Mouse (Mus musculus): ENCODE results near the gene Stab2.
A peak's percentile ranks its signal among the peaks of the same experiment; 100 is the strongest.

Stab2 gene

DNA sequence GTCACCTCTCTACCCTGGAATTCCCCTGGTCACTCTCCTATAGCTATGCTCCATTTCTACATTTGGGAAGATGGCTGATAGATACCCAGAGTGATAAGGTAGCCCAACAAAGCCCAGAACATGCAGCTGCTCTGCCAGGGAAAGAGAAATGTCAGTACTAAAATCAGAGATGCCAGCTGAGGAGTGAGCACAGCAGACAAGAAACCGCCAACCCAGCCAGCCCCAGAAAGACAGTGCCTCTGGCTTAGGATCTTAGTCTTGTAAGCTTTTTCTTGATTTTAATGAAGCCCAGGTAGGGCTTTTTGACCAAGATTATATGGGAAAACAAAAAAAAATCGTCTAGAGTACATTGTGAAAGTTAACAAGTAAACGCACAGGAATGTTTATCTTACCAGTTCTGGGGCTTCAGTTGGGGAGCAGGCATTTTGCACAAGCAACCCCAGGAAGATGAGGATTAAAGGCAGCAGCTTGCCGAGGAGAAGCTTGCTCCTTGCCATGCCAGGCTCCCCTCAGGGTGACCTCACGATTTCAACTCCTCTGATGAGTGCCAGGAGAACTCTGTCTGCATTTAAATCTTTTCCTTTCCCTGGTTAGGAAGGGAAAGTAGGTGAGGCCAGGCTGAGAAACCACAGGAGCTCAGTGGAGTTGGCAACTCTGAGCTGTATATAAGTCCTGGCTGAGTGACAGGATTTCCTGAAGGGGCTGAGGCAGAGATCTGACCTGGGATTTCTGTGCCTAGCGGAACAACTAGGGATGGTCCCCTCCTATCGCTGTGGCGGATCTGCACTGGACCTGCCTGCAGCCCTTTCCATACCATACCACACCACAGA is at the start of gene Stab2:
Gene Stab2 (minus strand): TSS at position 641 of the 830 bp plus-strand sequence.
- DNase-seq = peak; percentile 70

DNA sequence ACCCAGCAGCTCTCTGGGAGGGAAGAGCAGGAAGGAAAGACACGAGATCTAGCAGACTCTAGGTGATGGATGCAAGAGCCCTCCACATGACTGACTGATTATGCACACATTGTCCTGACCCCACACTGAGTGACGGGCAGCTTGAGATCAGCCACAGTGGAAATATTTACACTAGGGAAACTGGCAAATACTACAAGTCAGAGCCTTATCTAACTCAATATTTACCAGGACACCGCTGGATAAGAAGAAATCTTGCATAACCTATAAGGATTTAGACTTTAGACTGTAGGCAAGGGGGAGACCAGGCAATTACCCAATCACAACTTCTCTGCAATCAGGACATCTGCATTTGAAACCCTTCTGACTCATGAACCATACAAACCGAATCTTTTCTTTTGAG is 43.9 kb upstream of the Stab2 start:
- peak; percentile 13 for DNase-seq

DNA sequence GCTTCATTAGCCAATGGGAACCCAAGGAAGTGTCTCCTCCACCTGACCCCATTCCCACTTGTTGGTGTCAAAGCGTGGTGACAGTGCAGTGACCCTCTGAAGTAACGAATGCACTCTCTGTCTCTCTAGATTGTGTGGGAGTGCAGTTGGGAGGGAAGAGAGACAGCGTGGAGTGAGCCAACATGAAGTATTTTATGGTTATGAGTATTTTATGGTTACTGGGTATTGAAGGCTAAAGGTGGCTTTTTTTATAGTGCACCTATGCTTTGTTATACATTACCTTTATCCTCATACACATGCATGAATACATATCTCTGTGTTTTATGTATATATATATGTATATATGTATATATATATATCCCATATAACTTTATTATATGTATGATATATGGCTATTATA is 41.4 kb upstream of the Stab2 start:
- no peak for DNase-seq

DNA sequence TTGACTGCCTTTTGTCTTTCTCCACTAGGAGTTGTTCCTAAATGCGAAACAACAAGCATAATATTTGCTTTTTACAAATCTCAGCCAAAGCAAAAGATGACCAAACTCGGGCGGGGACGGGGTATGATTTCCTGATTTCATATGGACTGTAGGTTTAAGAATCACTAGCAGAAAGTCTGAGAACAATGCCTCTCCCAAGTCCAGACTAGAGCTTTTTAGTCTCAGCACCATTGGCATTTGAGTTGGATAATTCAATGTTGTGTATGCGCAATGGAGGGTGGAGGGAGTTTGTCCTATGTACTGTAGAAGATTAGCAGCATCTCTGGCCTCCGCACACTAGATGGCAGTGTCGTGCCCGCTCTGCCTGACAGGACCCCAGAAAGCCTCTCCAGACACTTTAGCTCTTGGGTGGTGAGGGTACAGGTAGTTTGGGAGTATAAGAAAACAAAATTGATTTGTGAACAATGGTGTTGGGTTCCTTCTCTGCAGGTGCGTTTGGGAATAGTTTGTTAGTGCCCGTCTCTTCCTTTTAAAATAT is 39.2 kb upstream of the Stab2 start:
- peak; percentile 74 for DNase-seq

DNA sequence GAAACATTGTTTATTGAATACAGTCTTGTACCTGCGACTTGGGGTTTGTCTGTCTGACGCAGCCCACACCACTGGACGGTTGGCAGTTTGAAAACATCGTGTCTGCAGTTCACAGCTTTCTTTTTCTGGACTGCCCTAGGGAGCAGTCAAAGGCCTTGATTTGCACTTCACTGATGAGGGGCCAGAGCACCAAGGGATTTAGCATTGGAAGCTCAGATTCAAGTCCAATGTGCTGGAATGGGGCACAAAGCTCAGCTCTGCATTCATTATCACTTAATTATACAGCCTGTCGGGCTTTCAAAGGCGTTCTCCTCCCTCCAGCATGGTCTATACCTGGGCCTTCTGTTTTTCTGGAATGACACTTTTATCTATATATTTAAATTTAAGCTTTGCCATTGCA is 38.6 kb upstream of the Stab2 start:
- peak; percentile 48 for DNase-seq

DNA sequence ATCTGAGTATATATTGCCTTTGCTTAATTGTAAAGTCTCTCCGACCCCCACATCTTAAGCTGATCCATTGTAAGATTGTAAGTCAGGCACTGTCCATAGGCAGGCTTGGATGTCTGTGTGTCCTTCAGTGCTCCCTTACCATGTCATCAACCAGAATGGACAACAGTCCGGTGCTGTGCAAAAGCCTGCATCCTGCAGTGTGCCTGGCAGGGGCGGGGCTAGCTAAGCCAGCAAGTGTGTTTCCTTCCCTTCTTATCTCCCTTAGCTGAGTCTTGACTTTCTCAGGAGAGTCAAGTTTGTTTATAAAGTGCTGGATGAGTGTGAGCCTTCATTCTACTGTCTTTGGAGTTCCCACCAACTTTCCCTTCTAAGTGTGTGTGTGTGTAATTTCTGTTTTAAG is 37.4 kb upstream of the Stab2 start:
- peak; percentile 61 for DNase-seq

DNA sequence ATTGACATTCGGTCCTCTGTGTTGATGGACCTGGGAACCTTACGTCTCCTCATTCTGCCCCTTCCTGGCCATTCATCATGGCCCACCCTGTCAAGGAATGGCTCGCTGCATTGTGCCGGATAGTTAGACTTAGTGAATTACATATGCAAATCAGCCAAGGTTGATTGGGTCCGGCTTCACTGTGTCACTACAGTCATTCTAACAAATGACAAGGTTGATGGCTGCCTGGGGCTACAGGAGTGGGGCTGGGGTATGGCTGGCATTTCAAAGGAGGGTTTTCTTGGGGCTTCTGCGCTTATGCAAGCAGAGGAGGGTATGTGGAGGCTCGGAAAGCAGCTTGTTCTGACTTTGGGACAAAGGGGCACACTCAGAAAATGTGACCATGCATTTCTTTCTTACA is 33.4 kb upstream of the Stab2 start:
- DNase-seq = peak; percentile 70

DNA sequence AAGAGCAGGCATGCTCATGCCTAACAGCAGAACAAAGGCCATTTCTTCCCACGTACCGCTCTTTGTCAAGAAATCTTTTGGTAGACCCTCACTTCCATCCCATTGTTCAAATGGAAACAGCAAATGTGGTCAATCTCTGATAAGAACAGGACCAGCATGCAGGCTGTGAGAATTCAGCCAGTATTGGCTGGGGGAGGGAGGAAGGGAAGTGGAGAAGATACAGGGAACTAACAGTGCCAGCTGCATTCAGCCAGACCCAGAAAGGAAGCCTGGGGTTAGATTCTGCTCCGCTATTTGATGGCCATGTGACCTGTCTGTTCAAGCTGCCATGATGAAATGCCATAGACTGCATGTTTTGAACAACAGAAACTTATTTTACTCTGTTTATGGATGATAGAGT is 32.0 kb upstream of the Stab2 start:
- DNase-seq = no peak

DNA sequence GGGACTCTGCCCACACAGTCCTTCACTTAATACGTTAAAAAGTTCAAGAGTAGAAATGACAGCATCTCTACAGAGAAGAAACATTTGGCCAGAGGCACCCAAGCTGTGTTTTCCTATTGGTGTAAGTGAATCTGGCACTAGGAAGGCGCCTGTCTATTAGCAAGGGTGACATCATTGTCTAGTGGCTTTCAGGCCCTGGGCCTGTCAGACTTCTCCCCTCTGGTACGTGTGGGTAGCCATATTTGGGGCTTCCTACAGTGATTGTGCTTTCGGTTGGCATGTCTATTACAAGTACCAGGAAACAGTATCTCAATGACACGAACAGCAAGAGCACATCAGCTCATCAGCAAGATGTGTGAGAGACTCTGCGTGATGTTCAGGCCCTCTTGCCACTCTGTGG is 31.5 kb upstream of the Stab2 start:
- peak; percentile 62 for DNase-seq

DNA sequence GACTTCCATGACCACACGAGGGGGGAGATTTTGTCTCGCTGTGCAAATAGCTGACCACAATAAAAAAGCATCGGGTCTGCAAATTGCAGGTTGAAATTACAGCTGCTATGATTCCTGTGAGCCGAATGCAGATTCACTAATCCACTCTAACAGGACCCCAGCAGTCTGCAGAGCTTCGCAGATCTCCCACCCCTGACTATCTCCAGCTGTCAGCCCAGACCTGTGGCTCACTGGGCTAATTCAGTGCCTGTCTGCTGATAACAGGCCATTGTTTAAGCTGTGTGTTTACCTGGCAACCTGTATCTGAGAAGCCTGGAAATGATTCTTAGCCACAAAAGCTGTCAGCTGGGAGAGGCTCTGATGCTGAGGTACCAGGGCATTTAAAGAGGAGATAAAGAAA is 29.2 kb upstream of the Stab2 start:
- DNase-seq = no peak

DNA sequence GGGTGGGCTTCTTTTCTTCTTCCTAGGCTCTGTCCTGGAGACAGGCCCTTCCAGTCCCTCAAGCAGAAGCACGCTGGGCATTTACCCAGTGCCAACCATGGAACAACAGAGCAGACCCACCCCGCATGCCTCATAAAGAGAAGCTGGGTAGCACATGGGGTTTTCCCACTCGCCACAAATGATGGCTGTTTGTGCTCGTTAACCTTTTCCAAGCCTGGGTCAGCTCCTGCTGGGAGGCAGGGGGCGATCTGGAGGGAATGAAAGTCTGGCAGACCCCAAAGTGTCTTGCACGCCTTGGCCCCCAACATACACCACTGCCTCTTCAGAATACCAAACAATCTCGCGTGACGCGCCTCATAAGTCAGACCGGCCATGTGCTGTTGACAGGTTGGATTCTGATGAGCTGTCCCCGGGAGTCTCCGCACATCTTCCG is 28.5 kb upstream of the Stab2 start:
- peak; percentile 85 for DNase-seq

DNA sequence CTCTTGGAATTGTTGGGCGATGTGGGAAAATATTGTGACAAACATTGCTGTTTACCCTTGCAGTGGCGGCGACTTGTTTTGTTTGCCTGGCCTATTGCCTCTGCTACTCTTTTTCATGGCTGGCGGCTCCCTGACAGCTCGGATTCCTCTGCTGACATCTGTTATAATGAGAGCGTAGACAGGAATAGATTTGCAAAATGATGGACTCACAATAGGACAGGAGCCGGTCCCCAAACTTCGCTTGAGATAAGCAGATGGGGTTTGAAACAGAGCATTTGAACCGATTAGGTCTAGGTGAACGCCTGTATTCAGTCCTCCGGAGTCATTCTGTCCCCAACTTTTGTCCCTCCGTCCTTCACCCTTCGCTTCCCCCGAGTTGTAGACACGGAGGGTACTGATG is 28.0 kb upstream of the Stab2 start:
- DNase-seq = no peak

DNA sequence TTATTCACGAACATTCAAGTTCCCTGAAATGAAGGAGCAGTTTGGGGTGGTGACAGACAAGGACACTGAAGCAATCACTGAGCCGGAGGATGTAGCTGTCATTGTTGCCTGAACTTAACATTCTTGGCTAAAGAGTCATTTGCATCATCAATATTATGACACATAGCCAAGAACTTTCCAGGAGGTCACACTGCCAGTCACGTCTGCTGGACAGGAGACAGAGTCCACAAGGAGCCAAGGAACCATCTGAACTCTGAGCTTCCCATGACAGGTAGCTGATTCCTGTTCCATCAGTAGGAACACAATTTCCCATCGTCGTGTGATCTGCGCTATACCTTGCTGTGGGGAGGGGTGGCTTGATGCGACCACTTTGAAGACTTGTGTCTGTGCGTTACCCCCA is 24.9 kb upstream of the Stab2 start:
- peak; percentile 68 for DNase-seq

DNA sequence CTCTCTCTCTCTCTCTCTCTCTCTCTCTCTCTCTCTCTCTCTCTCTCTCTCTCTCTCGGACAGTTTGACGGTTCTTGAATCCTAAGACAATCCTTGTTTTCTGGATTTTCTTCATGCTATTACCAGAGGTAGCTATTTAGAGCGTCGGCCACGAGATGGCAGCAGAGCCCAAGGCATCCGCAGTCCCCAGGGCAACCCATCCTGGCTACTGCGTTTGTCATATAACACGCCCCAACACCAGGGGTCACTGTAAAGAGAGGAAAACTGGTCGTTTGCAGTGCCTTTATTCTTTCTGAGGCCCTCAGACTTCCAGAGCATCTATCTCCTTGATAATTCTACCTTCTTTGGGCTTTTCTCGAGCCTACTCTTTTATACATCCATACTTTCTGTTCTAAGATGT is 17.1 kb upstream of the Stab2 start:
- peak; percentile 91 for DNase-seq

DNA sequence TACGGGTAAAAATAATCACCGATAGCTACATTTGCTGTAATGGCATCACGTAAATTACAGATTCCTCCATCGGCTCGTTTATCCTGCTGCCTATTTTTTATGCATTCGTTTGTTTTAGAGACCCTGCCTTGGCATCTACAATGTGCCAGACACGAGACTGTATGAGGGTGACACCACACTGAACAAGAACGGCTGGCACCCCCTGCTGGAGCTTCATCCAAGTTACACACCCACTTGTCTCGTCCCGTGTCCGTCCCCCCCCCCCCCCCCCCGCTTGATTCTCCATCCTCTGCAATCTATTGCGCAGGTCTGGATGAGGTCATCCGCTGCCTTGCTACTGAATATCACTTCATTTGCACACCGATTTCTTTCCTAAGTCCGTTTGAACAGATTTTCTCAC is 12.9 kb upstream of the Stab2 start:
- peak; percentile 77 for DNase-seq

DNA sequence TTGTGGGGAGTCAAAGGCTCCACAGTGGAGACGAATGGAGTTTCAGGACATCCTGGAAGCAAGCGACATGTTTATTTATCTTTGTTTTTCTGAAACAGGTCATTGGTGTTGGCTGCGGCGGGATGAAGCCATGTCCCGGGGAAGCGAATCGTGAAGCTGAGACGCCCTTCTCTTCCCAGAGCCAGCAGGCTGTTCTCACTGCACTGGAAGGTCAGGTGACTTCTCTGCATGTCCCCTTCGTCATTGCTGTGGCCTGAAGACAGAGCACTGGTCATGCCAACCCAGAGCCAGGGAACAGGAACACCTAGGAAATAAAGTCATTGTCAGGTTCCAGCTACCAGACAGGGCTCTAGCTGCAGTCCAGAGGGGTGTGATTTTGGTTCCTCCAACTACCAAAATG is 11.1 kb upstream of the Stab2 start:
- peak; percentile 71 for DNase-seq

DNA sequence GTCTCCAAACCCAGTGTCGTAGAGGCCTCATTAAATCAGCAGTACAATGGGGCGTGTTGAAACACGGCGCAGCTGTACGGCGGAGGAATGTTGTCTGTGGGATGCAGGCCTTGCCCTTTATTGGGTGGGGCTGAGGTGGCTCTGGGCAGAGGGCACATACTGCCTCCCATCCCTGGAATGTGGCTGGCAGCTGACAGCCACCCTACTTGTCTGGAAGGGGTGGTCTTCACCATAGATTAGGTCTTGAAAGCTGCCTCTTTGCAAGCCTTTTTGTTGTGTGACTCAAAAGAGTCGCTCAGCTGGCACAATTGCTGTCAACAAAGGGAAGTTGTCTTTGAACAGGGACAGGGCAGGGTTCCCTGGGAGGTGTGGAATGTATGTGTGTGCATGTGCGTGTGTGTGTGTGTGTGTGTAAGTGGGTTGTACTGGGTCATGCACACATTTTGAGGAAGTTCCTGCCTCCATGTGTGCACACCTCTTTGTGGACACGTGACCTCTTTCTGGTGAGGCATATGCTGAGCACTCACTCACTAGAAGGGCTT is 8.4 kb upstream of the Stab2 start:
- DNase-seq = peak; percentile 82

DNA sequence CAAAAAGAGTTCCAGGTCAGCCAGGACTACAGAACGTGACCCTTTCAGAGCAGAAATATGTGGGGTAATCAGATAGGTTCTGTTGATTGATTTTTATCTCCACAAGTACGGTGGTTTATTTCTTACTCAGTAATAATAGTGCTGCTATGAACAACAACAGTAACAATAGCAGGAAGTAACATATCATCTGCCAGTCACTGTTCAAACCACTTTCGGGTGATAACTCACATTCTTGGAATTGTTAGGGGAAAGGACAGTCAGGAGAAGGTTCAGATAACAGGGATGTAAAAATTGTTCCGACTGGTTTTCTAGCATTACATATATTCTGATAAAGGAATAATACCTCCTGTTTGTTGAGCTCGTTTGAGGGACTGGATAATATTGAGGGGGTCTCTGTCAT is 7.6 kb upstream of the Stab2 start:
- no peak for DNase-seq

DNA sequence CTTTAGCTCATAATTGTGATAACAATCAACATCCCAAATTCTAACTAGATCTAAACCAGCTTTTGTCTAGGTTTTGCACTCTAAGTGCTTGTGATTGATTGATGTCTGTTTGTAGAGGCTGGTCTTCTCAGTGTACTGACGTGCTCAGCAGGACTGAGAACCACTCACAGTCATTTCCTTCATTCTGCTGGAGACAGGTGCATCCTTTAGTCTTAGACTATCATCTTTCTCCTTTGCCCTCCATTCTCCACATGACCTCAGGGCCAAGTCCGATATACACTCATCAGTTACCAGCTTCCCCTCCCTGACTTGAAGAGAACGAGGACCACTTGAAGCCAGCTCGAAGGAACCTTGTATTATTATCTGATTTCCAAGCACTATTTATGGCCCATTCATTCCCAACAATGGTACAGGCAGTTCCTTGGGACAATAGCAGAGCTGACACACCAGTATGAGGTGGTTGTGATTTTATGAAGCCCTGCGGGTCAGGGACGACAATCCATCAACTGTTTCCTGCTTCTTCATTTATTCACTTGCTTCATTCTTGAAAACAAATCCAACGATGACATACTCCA is 6.7 kb upstream of the Stab2 start:
- DNase-seq = peak; percentile 12

DNA sequence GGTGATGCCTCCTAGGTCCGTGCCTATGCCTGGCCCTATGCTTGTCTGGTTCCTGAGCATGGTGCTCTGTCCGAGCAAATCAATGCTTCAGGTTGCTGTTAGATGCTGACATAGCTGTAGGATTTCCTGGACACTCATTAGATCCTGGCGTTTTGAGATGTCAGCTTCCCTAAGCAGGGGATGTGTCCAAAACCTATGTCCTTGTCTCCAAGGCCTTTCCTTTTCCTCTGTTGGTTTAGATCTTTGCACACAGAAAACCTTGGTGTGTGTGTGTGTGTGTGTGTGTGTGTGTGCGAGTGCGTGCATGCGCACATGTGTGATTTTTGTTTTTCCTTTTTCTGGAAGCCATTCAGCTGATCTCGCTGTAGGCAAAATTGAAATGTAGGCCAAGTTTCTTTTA is 4.3 kb upstream of the Stab2 start:
- DNase-seq = peak; percentile 23

DNA sequence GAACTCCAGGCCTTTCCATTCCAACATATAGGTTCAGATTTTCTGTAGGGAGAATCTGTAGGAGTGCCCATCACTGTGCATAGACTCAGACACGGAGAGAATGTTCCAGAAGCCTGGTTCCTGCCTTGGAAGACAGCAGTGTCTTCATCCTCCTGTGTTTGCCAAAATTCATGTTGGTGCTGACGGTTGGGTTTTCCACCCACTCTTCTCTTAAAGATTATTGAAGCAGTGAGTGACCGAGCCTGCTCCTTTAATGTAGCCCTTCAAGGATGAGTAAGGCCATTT is 332 bp upstream of the Stab2 start:
- DNase-seq = no peak

DNA sequence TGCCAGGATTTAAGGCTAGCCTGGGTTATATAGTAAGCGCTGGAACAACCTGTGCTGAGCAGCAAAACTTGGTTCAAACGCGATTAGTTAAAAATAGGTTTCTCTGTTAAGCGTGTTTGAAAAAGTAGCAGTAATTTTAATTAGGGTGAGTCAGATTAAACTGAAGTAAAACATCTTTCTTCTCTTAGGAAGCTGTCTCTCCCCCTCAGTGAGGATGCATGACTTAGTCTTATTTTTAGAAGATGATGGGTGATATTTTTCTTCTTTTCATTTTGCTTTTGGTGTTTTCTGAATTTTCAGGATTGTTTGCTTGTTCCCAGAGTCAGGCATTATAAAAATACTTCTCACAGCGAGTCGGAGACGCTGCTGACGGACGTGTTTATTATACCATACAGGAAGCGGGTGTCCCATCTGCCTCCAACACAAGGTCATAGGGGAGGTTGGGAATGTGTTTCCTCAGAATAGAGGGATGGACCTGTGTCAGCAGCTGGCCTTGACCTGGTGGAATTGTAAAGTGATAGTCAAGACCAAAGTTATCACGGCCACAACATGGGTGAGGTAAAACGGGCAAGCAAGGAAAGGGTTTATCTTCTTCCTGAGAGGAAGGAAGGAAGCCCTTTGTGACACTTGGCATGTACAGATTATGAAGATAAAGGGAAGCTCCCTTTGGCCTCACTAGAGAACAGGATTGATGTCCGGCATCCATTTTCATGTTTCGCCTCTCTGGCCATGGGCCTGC is 15.4 kb downstream of the Stab2 start:
- peak; percentile 69 for DNase-seq

DNA sequence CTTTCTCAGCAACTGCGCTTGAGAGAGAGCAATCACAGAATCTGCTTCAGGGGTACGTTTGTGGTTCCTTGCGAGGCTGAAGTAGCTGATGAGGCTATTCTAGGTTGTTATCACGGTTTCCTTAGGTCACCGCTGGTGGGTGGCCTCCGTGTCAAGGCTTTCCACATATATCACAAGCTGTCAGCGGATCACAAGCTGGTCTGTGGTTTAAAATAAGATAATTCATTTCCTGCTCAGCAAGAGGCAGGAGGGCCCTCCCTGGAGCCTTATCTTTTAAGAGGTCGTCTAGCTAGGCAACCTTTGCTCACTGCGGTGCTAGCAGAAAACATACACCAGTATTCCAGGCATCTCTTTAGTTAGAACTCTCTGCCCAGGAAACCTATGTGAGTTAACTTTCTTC is 17.2 kb downstream of the Stab2 start:
- peak; percentile 44 for DNase-seq

DNA sequence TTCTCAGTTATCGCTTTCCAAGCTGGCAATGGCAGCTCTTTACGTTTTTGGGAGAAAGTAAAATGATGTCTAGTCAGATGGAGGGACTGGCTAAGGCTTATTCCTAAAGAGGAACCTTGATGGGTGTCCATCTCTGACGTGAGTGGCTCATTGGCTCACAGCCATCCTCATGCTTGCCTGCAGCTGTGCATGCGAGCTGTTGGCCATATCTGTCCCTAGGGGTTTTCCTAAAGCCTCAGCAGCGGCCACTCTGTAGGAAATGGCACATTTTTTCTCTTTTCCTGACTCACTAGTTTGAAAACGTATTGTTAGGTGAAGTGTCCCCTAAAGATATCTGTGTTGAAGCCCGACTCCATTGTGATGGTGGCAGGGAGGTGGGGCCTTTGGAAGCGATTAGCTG is 18.0 kb downstream of the Stab2 start:
- peak; percentile 74 for DNase-seq

Data from heart, adult 11 months (tissue).